Mouse (Mus musculus) A20 (cell line): ENCODE results near the gene 1600002K03Rik.
"Not testable (repeated sequence)": the region's sequence is repeated elsewhere in the genome, so short reads cannot be mapped to it uniquely, and the experiment has no call there.

Source experiments
- DNase-seq: peaks from one replicate; pipeline ENCODE4 v3.0.0-alpha.2; 2011; ENCODE audit warnings: low read depth, low spot score

The 1600002K03Rik gene

GRCm38 (mm10) chr10:80153713-80154112 lies 19.0 kb upstream of the 1600002K03Rik start:
- DNase-seq: no peak

DNA sequence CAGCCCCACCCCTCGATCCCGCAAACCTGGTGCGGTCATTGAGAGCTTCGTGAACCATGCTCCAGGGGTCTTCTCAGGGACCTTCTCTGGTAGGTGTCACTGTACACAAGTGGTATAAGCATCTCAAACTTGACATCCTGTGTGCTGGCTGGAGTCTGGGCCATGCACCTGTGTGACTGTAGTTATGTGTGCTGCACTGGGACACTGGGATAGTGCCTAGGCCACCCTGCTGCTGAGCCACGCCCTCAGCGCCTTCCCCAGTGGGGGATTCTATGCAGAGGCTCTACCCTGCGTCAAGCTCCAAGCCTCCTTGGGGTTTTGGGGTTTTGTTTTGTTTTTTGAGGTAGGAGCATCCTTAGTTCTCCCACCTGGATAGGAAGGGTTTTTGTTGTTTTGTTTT lies 18.4 kb upstream of the 1600002K03Rik start:
- no peak for DNase-seq

DNA sequence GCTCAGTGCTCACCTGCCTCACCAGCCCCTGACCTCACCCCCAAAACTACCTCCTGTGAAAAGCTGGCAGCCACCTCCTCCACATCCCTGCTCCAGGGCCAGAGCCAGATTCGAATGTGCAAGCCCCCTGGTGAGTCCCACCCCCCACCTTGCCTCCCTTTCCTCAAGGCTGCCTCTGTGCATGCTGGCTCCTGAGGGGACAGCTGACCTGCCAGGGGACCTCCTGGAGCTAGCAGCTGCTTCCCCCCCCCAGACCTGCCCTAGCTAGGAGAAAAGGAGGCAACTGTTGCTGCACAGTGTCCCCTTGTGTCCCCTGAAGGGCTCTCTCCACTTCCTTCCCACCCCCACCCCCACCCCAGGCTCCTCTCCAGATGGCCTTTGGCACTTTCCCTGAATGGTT lies 17.5 kb upstream of the 1600002K03Rik start:
- no peak for DNase-seq

GRCm38 (mm10) chr10:80156002-80156751 lies 16.6 kb upstream of the 1600002K03Rik start:
- no peak for DNase-seq

- no peak for DNase-seq
Observed at GRCm38 (mm10) chr10:80156752-80157053, 16.0 kb upstream of the 1600002K03Rik start.

DNA sequence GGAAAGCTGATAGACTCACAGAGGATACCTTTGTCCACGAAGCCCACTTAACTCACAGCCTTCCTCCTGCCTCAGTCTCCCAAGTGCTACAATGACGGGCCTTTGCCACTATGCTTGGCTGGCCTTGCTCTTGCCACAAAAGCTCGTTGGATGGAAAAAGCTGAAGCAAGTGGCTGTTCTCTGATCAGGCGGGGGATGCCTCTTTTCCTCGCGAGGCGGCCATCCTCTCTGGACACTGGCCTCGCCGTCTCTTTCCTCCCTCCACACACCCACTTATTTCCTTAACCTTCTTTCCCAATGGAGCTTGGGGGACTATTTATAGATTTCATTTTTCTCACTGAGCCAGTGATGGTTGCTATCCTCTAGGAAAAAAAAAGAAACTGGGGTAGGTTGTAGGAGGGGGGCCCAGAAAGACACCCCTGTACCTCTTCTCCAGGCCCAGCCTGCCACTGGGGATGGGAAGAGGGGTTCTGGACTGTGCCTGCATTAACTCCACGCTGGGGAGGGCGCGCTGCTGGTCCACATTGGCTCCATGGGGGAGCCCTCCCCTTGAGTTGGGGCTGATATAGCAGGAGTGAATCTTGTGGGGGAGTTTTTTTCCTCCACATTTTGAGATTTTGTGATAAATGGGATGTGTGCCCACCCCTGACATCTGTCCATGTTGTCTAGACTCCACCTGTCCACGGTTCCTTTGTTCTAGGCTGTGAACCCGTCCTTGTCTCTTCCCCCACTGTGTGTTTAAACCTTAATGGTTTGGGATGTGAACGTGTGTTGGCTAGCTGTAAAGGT lies 15.4 kb upstream of the 1600002K03Rik start:
- DNase-seq: no peak

GRCm38 (mm10) chr10:80158307-80158986 lies 14.3 kb upstream of the 1600002K03Rik start:
- DNase-seq: peak; percentile 89

- no peak for DNase-seq
Observed at GRCm38 (mm10) chr10:80159021-80159560, 13.7 kb upstream of the 1600002K03Rik start.

GRCm38 (mm10) chr10:80159561-80160454 lies 12.9 kb upstream of the 1600002K03Rik start:
- DNase-seq: peak; percentile 100

GRCm38 (mm10) chr10:80160455-80161371 lies 12.0 kb upstream of the 1600002K03Rik start:
- peak; percentile 57 for DNase-seq

- DNase-seq: no peak
Observed at GRCm38 (mm10) chr10:80161522-80162242, 11.1 kb upstream of the 1600002K03Rik start.

GRCm38 (mm10) chr10:80162243-80162608 lies 10.5 kb upstream of the 1600002K03Rik start:
- DNase-seq: no peak

GRCm38 (mm10) chr10:80162716-80163299 lies 9.9 kb upstream of the 1600002K03Rik start:
- no peak for DNase-seq

DNA sequence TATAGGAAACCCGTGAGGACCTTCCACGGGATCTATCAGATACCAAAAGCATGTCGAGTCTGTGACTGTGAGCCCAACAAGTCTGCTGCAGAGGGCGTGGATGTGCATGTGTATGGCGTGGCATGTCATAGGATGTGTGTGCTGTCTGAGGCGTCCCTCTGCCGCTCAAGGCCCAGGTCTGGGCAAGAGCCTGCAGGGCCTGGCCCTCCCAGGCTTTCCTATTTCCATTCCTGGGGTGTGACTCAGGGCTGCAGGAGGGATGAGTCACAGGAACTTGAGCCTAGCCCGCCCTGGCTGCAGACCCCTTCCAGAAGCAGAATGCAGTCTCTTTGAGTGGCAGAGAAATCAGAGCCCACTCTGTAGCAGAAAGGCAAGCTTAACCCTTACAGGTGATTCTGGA lies 9.0 kb upstream of the 1600002K03Rik start:
- DNase-seq: no peak

DNA sequence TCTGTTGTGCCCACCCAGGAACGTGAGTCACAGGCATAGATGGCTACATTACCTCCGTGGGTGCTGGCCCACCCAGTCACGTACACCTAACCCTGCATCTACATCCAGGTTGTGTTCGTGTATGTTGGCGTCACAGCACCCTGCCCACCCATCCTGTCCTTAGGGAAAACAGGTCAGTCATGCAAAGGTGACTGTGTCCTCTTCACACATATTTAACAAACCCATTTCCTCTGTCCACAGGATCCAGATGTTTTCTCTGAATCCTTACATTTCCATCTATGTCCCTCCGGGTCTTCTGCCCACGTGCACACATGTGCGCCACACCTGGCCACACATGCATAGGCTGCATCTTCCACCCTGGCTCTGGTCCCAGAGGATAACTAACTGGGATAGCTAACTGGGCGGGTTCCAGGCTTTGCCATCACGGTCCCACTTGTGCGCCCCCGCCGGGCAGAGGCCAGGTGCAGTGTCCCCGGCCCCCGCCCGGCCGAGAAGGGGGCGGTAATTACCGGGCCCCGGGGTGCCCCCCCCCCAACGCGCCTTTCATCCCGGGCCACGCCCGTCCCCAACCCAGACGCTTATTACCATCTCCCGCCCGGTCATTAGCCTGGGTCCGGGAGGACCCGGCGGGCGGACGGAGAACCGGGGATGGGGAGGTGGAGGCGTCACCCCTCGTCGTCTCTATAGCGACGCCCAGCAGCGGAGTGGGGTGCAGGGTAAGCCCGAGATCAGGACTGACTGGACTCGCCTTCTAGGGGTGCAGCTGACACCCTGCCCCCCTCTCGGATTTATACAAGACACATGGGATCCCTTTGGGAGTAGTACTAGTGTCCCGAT lies 8.4 kb upstream of the 1600002K03Rik start:
- DNase-seq: no peak

DNA sequence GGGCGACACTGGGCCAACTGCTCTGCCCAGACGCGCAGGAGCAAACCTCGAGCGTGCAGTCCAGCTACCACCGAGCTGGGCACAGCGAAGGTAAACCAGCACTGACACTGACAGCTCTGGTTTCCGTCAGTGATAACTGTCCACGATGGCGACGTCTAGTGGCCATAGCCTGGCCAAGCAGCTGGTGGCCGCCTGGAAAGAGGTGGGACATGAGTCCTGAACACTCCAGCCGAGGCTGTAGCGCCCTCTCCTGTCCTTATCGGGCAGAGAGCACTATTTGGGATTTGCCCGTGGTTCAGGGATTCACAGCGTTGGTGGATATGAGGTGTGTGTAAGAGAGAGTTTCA lies 7.8 kb upstream of the 1600002K03Rik start:
- DNase-seq: peak; percentile 96

- DNase-seq: no peak
Observed at GRCm38 (mm10) chr10:80165392-80166128, 7.2 kb upstream of the 1600002K03Rik start, which contains the start of gene Cirbp. Gene Cirbp (plus strand): TSS chr10:80165985.

DNA sequence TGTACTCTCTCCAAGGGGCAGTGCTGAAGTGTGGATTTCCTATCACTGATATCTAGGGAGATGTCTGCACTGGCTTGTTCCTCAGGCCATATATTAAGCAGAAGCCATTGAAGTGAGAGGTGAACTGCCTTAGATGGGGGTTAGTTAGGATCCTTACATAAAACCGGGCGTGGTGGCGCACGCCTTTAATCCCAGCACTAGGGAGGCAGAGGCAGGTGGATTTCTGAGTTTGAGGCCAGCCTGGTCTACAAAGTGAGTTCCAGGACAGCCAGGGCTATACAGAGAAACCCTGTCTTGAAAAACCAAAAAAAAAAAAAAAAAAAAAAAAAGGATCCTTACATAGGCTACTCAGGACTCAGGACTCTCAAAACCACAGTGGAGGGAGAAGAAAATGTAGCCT lies 6.6 kb upstream of the 1600002K03Rik start:
- not testable (repeated sequence) for DNase-seq
